Mouse (Mus musculus) neural tube, embryonic 11.5 days (tissue): ENCODE measurements around the gene Plin5. TPM values are rescaled to one million over a fixed set of nuclear protein-coding genes. Genes with fewer than 3 reads are reported as not detected.

ENCODE experiments used
- ATAC-seq: fragments of 200-750 bp; cut with Nextera tagmentation; 2 replicates; pipeline ENCODE4 v1.8.0; 2017; ENCODE audit warnings: moderate number of reproducible peaks, mild to moderate bottlenecking, moderate TSS enrichment, moderate library complexity; ENCODE audit not compliant: insufficient read depth, low FRiP score, low TSS enrichment
- DNase-seq: peaks from one replicate; pipeline ENCODE4 v3.0.0-alpha.2; 2015; ENCODE audit warnings: low spot score
- H3K27ac ChIP-seq: fragments of 300-500 bp; sonication (generic); 2 replicates; pipeline ENCODE4 v1.5.1; 2014; ENCODE audit warnings: low read depth, mild to moderate bottlenecking, low read length
- H3K27me3 ChIP-seq: fragments of 300-500 bp; sonication (generic); 2 replicates; pipeline ENCODE4 v1.6.1; 2014; ENCODE audit warnings: mild to moderate bottlenecking, low read length, mixed read lengths; ENCODE audit not compliant: control insufficient read depth, insufficient read depth
- H3K36me3 ChIP-seq: fragments of 300-500 bp; sonication (generic); 2 replicates; pipeline ENCODE4 v1.6.1; 2014; ENCODE audit warnings: mild to moderate bottlenecking, low read length, moderate library complexity, mixed read lengths; ENCODE audit not compliant: control insufficient read depth, insufficient read depth
- H3K4me1 ChIP-seq: fragments of 300-500 bp; sonication (generic); 2 replicates; pipeline ENCODE4 v1.6.1; 2014; ENCODE audit warnings: low read length, mixed read lengths; ENCODE audit not compliant: control insufficient read depth, insufficient read depth
- H3K4me2 ChIP-seq: fragments of 300-500 bp; sonication (generic); 2 replicates; pipeline ENCODE4 v1.6.1; 2014; ENCODE audit warnings: low read depth, mild to moderate bottlenecking, moderate library complexity
- H3K4me3 ChIP-seq: fragments of 300-500 bp; sonication (generic); 2 replicates; pipeline ENCODE4 v1.5.1; 2014; ENCODE audit warnings: low read depth, low read length
- H3K9ac ChIP-seq: fragments of 300-500 bp; sonication (generic); 2 replicates; pipeline ENCODE4 v1.6.1; 2014; ENCODE audit warnings: mild to moderate bottlenecking, low read length
- H3K9me3 ChIP-seq: fragments of 300-500 bp; sonication (generic); 2 replicates; pipeline ENCODE4 v1.6.1; 2016; ENCODE audit warnings: low read length; ENCODE audit not compliant: control insufficient read depth
- WGBS: fragments of 180-500 bp; shearing (Covaris S2); extraction: QIAGEN DNeasy Blood & Tissue Kit; methylation state at CpG from one replicate; pipeline ENCODE4 v1.1.7; 2014; 5-methylcytosine and 5-hydroxymethylcytosine counted together
- polyA plus RNA-seq: library from polyadenylated mRNA; unstranded; fragments of >200 nt; fragmentation: Nextera tagmentation; extraction: Ambion mirVana; gene quantifications from 2 replicates; pipeline ENCODE4 v1.2.1, GENCODE M21; 2014

Gene Plin5
- polyA plus RNA-seq, 1 experiment from 2014 or later: 0.23 TPM

GRCm38 (mm10) chr17:56137839-56138613 is 20.6 kb upstream of the Plin5 start:
- Histone ChIP-seq H3K9me3 (no peaks in the 10 kb centered on the region), H3K4me1 (peaks cover 22% of the 10 kb centered on the region), H3K4me2 (peak overlapping the region; percentile 97; the same call in 1 of the 2 replicates), H3K9ac (no peak overlapping the region), H3K4me3 (no peak overlapping the region), H3K36me3 (no peaks in the 10 kb centered on the region), H3K27ac (no peak overlapping the region), H3K27me3 (peaks cover 41% of the 10 kb centered on the region)
- 16% methylated on average over 25 of the region's 25 CpGs for WGBS
- no peak for DNase-seq
- no peak for ATAC-seq

- WGBS: 81% methylated on average over 7 of the region's 7 CpGs
- DNase-seq: no peak
- H3K27me3 ChIP-seq: peaks cover 37% of the 10 kb centered on the region
- H3K4me1 ChIP-seq: peaks cover 15% of the 10 kb centered on the region
- H3K9ac ChIP-seq: no peak overlapping the region
- no peaks in the 10 kb centered on the region for H3K36me3 ChIP-seq
- no peak overlapping the region for H3K27ac ChIP-seq
- no peak for ATAC-seq
- no peak overlapping the region for H3K4me2 ChIP-seq
- H3K9me3 ChIP-seq: no peaks in the 10 kb centered on the region
- H3K4me3 ChIP-seq: no peak overlapping the region
Measured at GRCm38 (mm10) chr17:56136558-56136957, 19.2 kb upstream of the Plin5 start.

- H3K9me3 ChIP-seq: no peaks in the 10 kb centered on the region
- DNase-seq (peak; percentile 70), ATAC-seq (no peak)
- H3K4me3 ChIP-seq: peak overlapping the region; percentile 23
- H3K4me2 ChIP-seq: peak overlapping the region; percentile 37
- peaks cover 16% of the 10 kb centered on the region for H3K27me3 ChIP-seq
- no peaks in the 10 kb centered on the region for H3K36me3 ChIP-seq
- 0 out of 2 replicates have a peak overlapping the region, but pooled peaks have one; percentile 35 for H3K27ac ChIP-seq
- H3K4me1 ChIP-seq: peaks cover 12% of the 10 kb centered on the region
- WGBS: 3% methylated on average over 27 of the region's 27 CpGs
- peak overlapping the region; percentile 18; the same call in 1 of the 2 replicates for H3K9ac ChIP-seq
Measured at GRCm38 (mm10) chr17:56134463-56134971, 17.1 kb upstream of the Plin5 start.

GRCm38 (mm10) chr17:56133457-56134363 is 16.3 kb upstream of the Plin5 start:
- 25% methylated on average over 17 of the region's 21 CpGs for WGBS
- Histone ChIP-seq H3K4me2 (peak overlapping the region; percentile 37; the same call in 1 of the 2 replicates), H3K36me3 (no peaks in the 10 kb centered on the region), H3K4me1 (peaks cover 8% of the 10 kb centered on the region; the same call in 1 of the 2 replicates), H3K27ac (no peak overlapping the region), H3K9ac (peak overlapping the region; percentile 18; the same call in 1 of the 2 replicates), H3K9me3 (no peaks in the 10 kb centered on the region), H3K27me3 (peaks cover 8% of the 10 kb centered on the region), H3K4me3 (no peak overlapping the region)
- DNase-seq (no peak), ATAC-seq (peak; percentile 29; the same call in 1 of the 2 replicates)

- no peak overlapping the region for H3K4me3 ChIP-seq
- no peak for ATAC-seq
- no peaks in the 10 kb centered on the region for H3K36me3 ChIP-seq
- peaks cover 8% of the 10 kb centered on the region; the same call in 1 of the 2 replicates for H3K4me1 ChIP-seq
- H3K4me2 ChIP-seq: no peak overlapping the region
- H3K9me3 ChIP-seq: no peaks in the 10 kb centered on the region
- no peak overlapping the region for H3K27ac ChIP-seq
- H3K9ac ChIP-seq: no peak overlapping the region
- 3% methylated on average over 14 of the region's 14 CpGs for WGBS
- peak; percentile 65 for DNase-seq
- peaks cover 2% of the 10 kb centered on the region; the same call in 1 of the 2 replicates for H3K27me3 ChIP-seq
Measured at GRCm38 (mm10) chr17:56132661-56133060, 15.3 kb upstream of the Plin5 start.

GRCm38 (mm10) chr17:56131814-56132213 is 14.4 kb upstream of the Plin5 start:
- Histone ChIP-seq H3K4me1 (peaks cover 8% of the 10 kb centered on the region; the same call in 1 of the 2 replicates), H3K36me3 (no peaks in the 10 kb centered on the region; the same call in none of the 2 replicates), H3K9me3 (no peaks in the 10 kb centered on the region), H3K4me2 (no peak overlapping the region), H3K4me3 (no peak overlapping the region), H3K27me3 (no peaks in the 10 kb centered on the region; the same call in 1 of the 2 replicates), H3K9ac (no peak overlapping the region), H3K27ac (no peak overlapping the region)
- DNase-seq (peak; percentile 59), ATAC-seq (no peak)
- 42% methylated on average over 7 of the region's 7 CpGs for WGBS

- no peak for DNase-seq
- ATAC-seq: no peak
- H3K9me3 ChIP-seq: no peaks in the 10 kb centered on the region
- WGBS: 94% methylated on average over 10 of the region's 10 CpGs
- H3K27ac ChIP-seq: no peak overlapping the region
- H3K9ac ChIP-seq: no peak overlapping the region
- H3K4me2 ChIP-seq: no peak overlapping the region
- no peak overlapping the region for H3K4me3 ChIP-seq
- H3K36me3 ChIP-seq: no peaks in the 10 kb centered on the region; the same call in none of the 2 replicates
- peaks cover 8% of the 10 kb centered on the region; the same call in 1 of the 2 replicates for H3K4me1 ChIP-seq
- no peaks in the 10 kb centered on the region; the same call in 1 of the 2 replicates for H3K27me3 ChIP-seq
Measured at GRCm38 (mm10) chr17:56131136-56131535, 13.7 kb upstream of the Plin5 start.

GRCm38 (mm10) chr17:56128246-56128645 is 10.8 kb upstream of the Plin5 start:
- DNase-seq (no peak), ATAC-seq (no peak)
- 91% methylated on average over 15 of the region's 15 CpGs for WGBS
- Histone ChIP-seq H3K4me3 (no peak overlapping the region), H3K4me2 (no peak overlapping the region), H3K9me3 (no peaks in the 10 kb centered on the region), H3K9ac (no peak overlapping the region), H3K36me3 (no peaks in the 10 kb centered on the region; the same call in none of the 2 replicates), H3K4me1 (no peaks in the 10 kb centered on the region), H3K27me3 (peaks cover 22% of the 10 kb centered on the region), H3K27ac (no peak overlapping the region)
